Mouse (Mus musculus) MEL (cell line): ENCODE data around the gene Gm4787. TPM values are rescaled to one million over a fixed set of nuclear protein-coding genes. Genes with fewer than 3 reads are reported as not detected.
A peak's percentile ranks its signal among the peaks of the same experiment; 100 is the strongest.

Source experiments
- DNase-seq: peaks from one replicate; pipeline ENCODE4 v3.0.0; 2011; ENCODE audit warnings: low read depth, low spot score
- H3K27ac ChIP-seq: 2 replicates; pipeline ENCODE4 v1.5.1; 2012; ENCODE audit warnings: low read depth, mild to moderate bottlenecking, control low read depth, low read length, moderate library complexity; ENCODE audit not compliant: control insufficient read depth
- H3K27me3 ChIP-seq, 2 experiments: fragments of 150-350 bp in 1 of 2; sonication (generic) in 1 of 2; 2 replicates each; pipeline ENCODE4 v1.6.1; 2012; ENCODE audit warnings: low read length in 2 of 2, mild to moderate bottlenecking in 2 of 2, improper control_type of control experiment in 1 of 2, moderate library complexity in 1 of 2; ENCODE audit not compliant: insufficient read depth in 2 of 2, control insufficient read depth in 1 of 2
- H3K36me3 ChIP-seq, 2 experiments: 2 replicates each; pipeline ENCODE4 v1.6.1; 2012 to 2014; ENCODE audit warnings: low read length in 2 of 2, improper control_type of control experiment in 1 of 2, inconsistent platforms in 1 of 2, mild to moderate bottlenecking in 1 of 2; ENCODE audit not compliant: insufficient read depth in 2 of 2, control insufficient read depth in 1 of 2
- H3K4me1 ChIP-seq, 2 experiments: fragments of 150-350 bp in 1 of 2; sonication (generic) in 1 of 2; 2 replicates each; pipeline ENCODE4 v1.6.1; 2012; ENCODE audit warnings: low read length in 2 of 2, improper control_type of control experiment in 1 of 2, mild to moderate bottlenecking in 1 of 2; ENCODE audit not compliant: insufficient read depth in 2 of 2, control insufficient read depth in 1 of 2
- H3K4me3 ChIP-seq, 2 experiments: fragments of 150-350 bp in 1 of 2; sonication (generic) in 1 of 2; 2 replicates each; pipeline ENCODE4 v1.5.1; 2012; ENCODE audit warnings: low read depth in 2 of 2, low read length in 2 of 2, mild to moderate bottlenecking in 2 of 2, moderate library complexity in 2 of 2, control low read depth in 1 of 2, improper control_type of control experiment in 1 of 2; ENCODE audit not compliant: control insufficient read depth in 1 of 2, insufficient read depth in 1 of 2
- H3K79me2 ChIP-seq: 2 replicates; pipeline ENCODE4 v1.6.1; 2012; ENCODE audit warnings: mild to moderate bottlenecking, low read length, moderate library complexity; ENCODE audit not compliant: control insufficient read depth, poor library complexity, insufficient read depth
- H3K9ac ChIP-seq: 2 replicates; pipeline ENCODE4 v1.6.1; 2012; ENCODE audit warnings: low read depth, mild to moderate bottlenecking, control low read depth, low read length, moderate library complexity; ENCODE audit not compliant: control insufficient read depth, poor library complexity, severe bottlenecking
- H3K9me3 ChIP-seq: fragments of 150-350 bp; sonication (generic); replicated peaks from 2 replicates; pipeline ENCODE4 v1.6.1; 2012; ENCODE audit warnings: mild to moderate bottlenecking, low read length, improper control_type of control experiment, moderate library complexity; ENCODE audit not compliant: insufficient read depth
- BHLHE40 ChIP-seq: IDR thresholded peaks from 2 replicates; pipeline ENCODE4 v1.6.1; 2012; ENCODE audit warnings: low read depth, mild to moderate bottlenecking, inconsistent platforms, low read length, improper control_type of control experiment, borderline replicate concordance
- CTCF ChIP-seq, 3 experiments: IDR thresholded peaks in 2 of 3; conservative IDR thresholded peaks in 1 of 3; 2 replicates each; pipeline ENCODE4 v1.5.1; 2011 to 2012; ENCODE audit warnings: low read length in 3 of 3, low read depth in 2 of 3, mild to moderate bottlenecking in 2 of 3, improper control_type of control experiment in 1 of 3, inconsistent platforms in 1 of 3, mixed read lengths in 1 of 3, moderate library complexity in 1 of 3; ENCODE audit not compliant: control insufficient read depth in 1 of 3, insufficient read depth in 1 of 3, poor library complexity in 1 of 3, severe bottlenecking in 1 of 3
- ELF1 ChIP-seq: IDR thresholded peaks from 2 replicates; pipeline ENCODE4 v1.6.1; 2014; ENCODE audit warnings: low read depth, mild to moderate bottlenecking, inconsistent platforms, low read length, improper control_type of control experiment, moderate library complexity
- EP300 ChIP-seq, 2 experiments: IDR thresholded peaks; 2 replicates each; pipeline ENCODE4 v1.6.1; 2011; ENCODE audit warnings: improper control_type of control experiment in 2 of 2, low read length in 2 of 2, low read depth in 1 of 2, mild to moderate bottlenecking in 1 of 2
- GABPA ChIP-seq: IDR thresholded peaks from 2 replicates; pipeline ENCODE4 v1.6.1; 2012; ENCODE audit warnings: low read depth, mild to moderate bottlenecking, inconsistent platforms, low read length, improper control_type of control experiment, moderate library complexity
- GATA1 ChIP-seq: IDR thresholded peaks from 2 replicates; pipeline ENCODE4 v1.6.1; 2011; ENCODE audit warnings: low read depth, low read length, improper control_type of control experiment
- JUND ChIP-seq: IDR thresholded peaks from 2 replicates; pipeline ENCODE4 v1.6.1; 2011; ENCODE audit warnings: low read depth, mild to moderate bottlenecking, improper control_type of control experiment, low read length
- KAT2A ChIP-seq: conservative IDR thresholded peaks from 2 replicates; pipeline ENCODE4 v1.6.1; 2012; ENCODE audit warnings: low read depth, low read length, improper control_type of control experiment, inconsistent platforms
- MAFK ChIP-seq: IDR thresholded peaks from 2 replicates; pipeline ENCODE4 v1.6.1; 2011; ENCODE audit warnings: low read depth, mild to moderate bottlenecking, low read length, improper control_type of control experiment, borderline replicate concordance
- MAX ChIP-seq: IDR thresholded peaks from 2 replicates; pipeline ENCODE4 v1.6.1; 2011; ENCODE audit warnings: low read length, improper control_type of control experiment
- MEF2A ChIP-seq: IDR thresholded peaks from 2 replicates; pipeline ENCODE4 v1.6.1; 2014; ENCODE audit warnings: low read depth, mild to moderate bottlenecking, inconsistent platforms, low read length, improper control_type of control experiment; ENCODE audit not compliant: poor library complexity, insufficient replicate concordance, severe bottlenecking; ENCODE audit errors: extremely low read depth
- MXI1 ChIP-seq: IDR thresholded peaks from 2 replicates; pipeline ENCODE4 v1.6.1; 2011; ENCODE audit warnings: mild to moderate bottlenecking, low read depth, low read length, improper control_type of control experiment
- MYB ChIP-seq: IDR thresholded peaks from 2 replicates; pipeline ENCODE4 v1.6.1; 2011; ENCODE audit warnings: mild to moderate bottlenecking, low read depth, low read length, improper control_type of control experiment
- MYC ChIP-seq: IDR thresholded peaks from 2 replicates; pipeline ENCODE4 v1.6.1; 2011; ENCODE audit warnings: low read depth, mild to moderate bottlenecking, low read length, improper control_type of control experiment, moderate library complexity
- NELFE ChIP-seq: IDR thresholded peaks from 2 replicates; pipeline ENCODE4 v1.6.1; 2011; ENCODE audit warnings: low read depth, low read length, improper control_type of control experiment
- NRF1 ChIP-seq: IDR thresholded peaks from 2 replicates; pipeline ENCODE4 v1.6.1; 2014; ENCODE audit warnings: low read depth, mild to moderate bottlenecking, inconsistent platforms, low read length, improper control_type of control experiment, moderate library complexity; ENCODE audit not compliant: poor library complexity, insufficient read depth, severe bottlenecking
- POLR2A ChIP-seq, 2 experiments: IDR thresholded peaks; 2 replicates each; pipeline ENCODE4 v1.6.1; 2011 to 2012; ENCODE audit warnings: low read length in 2 of 2, mild to moderate bottlenecking in 2 of 2, control low read depth in 1 of 2, improper control_type of control experiment in 1 of 2, low read depth in 1 of 2, moderate library complexity in 1 of 2; ENCODE audit not compliant: control insufficient read depth in 1 of 2, insufficient read depth in 1 of 2, poor library complexity in 1 of 2
- RAD21 ChIP-seq: IDR thresholded peaks from 2 replicates; pipeline ENCODE4 v1.6.1; 2011; ENCODE audit warnings: mild to moderate bottlenecking, low read depth, low read length, improper control_type of control experiment
- RCOR1 ChIP-seq: IDR thresholded peaks from 2 replicates; pipeline ENCODE4 v1.6.1; 2012; ENCODE audit warnings: low read depth, mild to moderate bottlenecking, inconsistent platforms, low read length, improper control_type of control experiment
- SIN3A ChIP-seq: IDR thresholded peaks from 2 replicates; pipeline ENCODE4 v1.6.1; 2012; ENCODE audit warnings: low read length, improper control_type of control experiment, inconsistent platforms
- SMC3 ChIP-seq: IDR thresholded peaks from 2 replicates; pipeline ENCODE4 v1.6.1; 2011; ENCODE audit warnings: low read depth, low read length, improper control_type of control experiment
- TAL1 ChIP-seq: IDR thresholded peaks from 2 replicates; pipeline ENCODE4 v1.6.1; 2012; ENCODE audit warnings: mild to moderate bottlenecking, inconsistent platforms, low read length, moderate library complexity, mixed read lengths
- TBP ChIP-seq: IDR thresholded peaks from 2 replicates; pipeline ENCODE4 v1.8.0; 2011; ENCODE audit warnings: low read depth, low read length, improper control_type of control experiment
- TCF12 ChIP-seq: IDR thresholded peaks from 2 replicates; pipeline ENCODE4 v1.6.1; 2014; ENCODE audit warnings: low read depth, mild to moderate bottlenecking, inconsistent platforms, low read length, improper control_type of control experiment, moderate library complexity
- USF1 ChIP-seq: IDR thresholded peaks from 2 replicates; pipeline ENCODE4 v1.6.1; 2014; ENCODE audit warnings: low read depth, mild to moderate bottlenecking, inconsistent platforms, low read length, improper control_type of control experiment, moderate library complexity
- ZC3H11A ChIP-seq: IDR thresholded peaks from 2 replicates; pipeline ENCODE4 v1.6.1; 2012; ENCODE audit warnings: low read depth, mild to moderate bottlenecking, inconsistent platforms, low read length, improper control_type of control experiment
- ZKSCAN1 ChIP-seq: IDR thresholded peaks from 2 replicates; pipeline ENCODE4 v1.6.1; 2012; ENCODE audit warnings: low read depth, mild to moderate bottlenecking, inconsistent platforms, low read length, improper control_type of control experiment, moderate library complexity
- ZNF384 ChIP-seq: IDR thresholded peaks from 2 replicates; pipeline ENCODE4 v1.6.1; 2012; ENCODE audit warnings: low read depth, mild to moderate bottlenecking, inconsistent platforms, low read length, improper control_type of control experiment
- polyA plus RNA-seq, 2 experiments: library from polyadenylated mRNA; stranded (reverse) in 1 of 2; unstranded in 1 of 2; fragments of >175 nt in 1 of 2; fragments of >200 nt in 1 of 2; gene quantifications; 2 replicates each; pipeline versions ENCODE4 v1.2.1 to v1.2.4; 2012; ENCODE audit warnings: low replicate concordance in 2 of 2, low read depth in 1 of 2; ENCODE audit not compliant: insufficient read length in 2 of 2, insufficient read depth in 1 of 2, missing spikeins in 1 of 2
- total RNA-seq: library from RNA; depleted of rRNA; stranded (reverse); fragments of 300-350 nt; gene quantifications from 2 replicates; pipeline ENCODE4 v1.2.3, GENCODE M21; 2012

Gm4787 gene
- total and polyA plus RNA-seq, 3 experiments = 0.08 to 0.19 TPM; not detected in 1

GRCm38 (mm10) chr12:81402187-81402586, 22.9 kb upstream of the Gm4787 start:
- H3K4me3 ChIP-seq = no peak overlapping the region
- no peaks in the 10 kb centered on the region for H3K4me1 ChIP-seq
- TF ChIP-seq SIN3A (peak; percentile 51), GATA1 (no peak), GABPA (no peak), JUND (no peak), TAL1 (no peak), NRF1 (0 out of 2 replicates have a peak, but pooled peaks have one; percentile 8), CTCF (IDR thresholded peaks at IDR 0.05 in 2 of 3, conservative IDR thresholded peaks at IDR 0.05 in 1 of 3; ENCODE audit: control insufficient read depth in 1 of 3, insufficient read depth in 1 of 3, low read depth in 2 of 3, low read length in 3 of 3, poor library complexity in 1 of 3, severe bottlenecking in 1 of 3) (peak; percentile 57 to 80 (median 79)), MYC (peak; percentile 89), RAD21 (peak; percentile 80), SMC3 (peak; percentile 78), TCF12 (no peak), MAX (peak; percentile 88), MXI1 (peak; percentile 48; the same call in 1 of the 2 replicates), ELF1 (no peak), TBP (no peak), ZKSCAN1 (no peak), ZC3H11A (peak; percentile 47)
- DNase-seq = peak; percentile 78
- no peaks in the 10 kb centered on the region for H3K36me3 ChIP-seq
- no peaks in the 10 kb centered on the region for H3K9me3 ChIP-seq
- H3K9ac ChIP-seq = no peak overlapping the region
- H3K27me3 ChIP-seq = no peaks in the 10 kb centered on the region
- H3K79me2 ChIP-seq = no peaks in the 10 kb centered on the region
- no peak overlapping the region for H3K27ac ChIP-seq

- peaks cover 0 to 3% of the 10 kb centered on the region in 2 experiments; a peak in 3 of 4 replicates for H3K27me3 ChIP-seq
- DNase-seq = no peak
- no peak overlapping the region for H3K9ac ChIP-seq
- H3K79me2 ChIP-seq = no peaks in the 10 kb centered on the region
- no peaks in the 10 kb centered on the region for H3K4me1 ChIP-seq
- H3K36me3 ChIP-seq = no peaks in the 10 kb centered on the region
- H3K9me3 ChIP-seq = no peaks in the 10 kb centered on the region
- H3K27ac ChIP-seq = no peak overlapping the region
- no peak overlapping the region for H3K4me3 ChIP-seq
- TF ChIP-seq KAT2A (no peak), MYC (no peak), USF1 (no peak), ZNF384 (no peak), RCOR1 (no peak), GATA1 (no peak), CTCF (IDR thresholded peaks at IDR 0.05 in 2 of 3, conservative IDR thresholded peaks at IDR 0.05 in 1 of 3; ENCODE audit: control insufficient read depth in 1 of 3, insufficient read depth in 1 of 3, low read depth in 2 of 3, low read length in 3 of 3, poor library complexity in 1 of 3, severe bottlenecking in 1 of 3) (no peak), GABPA (no peak), SIN3A (no peak), EP300 (IDR thresholded peaks at IDR 0.05; ENCODE audit: low read depth in 1 of 2, low read length in 2 of 2) (no peak), POLR2A (IDR thresholded peaks at IDR 0.05; ENCODE audit: control insufficient read depth in 1 of 2, insufficient read depth in 1 of 2, low read depth in 1 of 2, low read length in 2 of 2, poor library complexity in 1 of 2) (no peak), MAX (no peak), MEF2A (no peak), NELFE (no peak), MYB (no peak), JUND (no peak), ZC3H11A (no peak), MAFK (no peak), BHLHE40 (no peak)
Measured at GRCm38 (mm10) chr12:81333841-81334240, 45.4 kb downstream of the Gm4787 start.
